In the genomic region with DNA sequence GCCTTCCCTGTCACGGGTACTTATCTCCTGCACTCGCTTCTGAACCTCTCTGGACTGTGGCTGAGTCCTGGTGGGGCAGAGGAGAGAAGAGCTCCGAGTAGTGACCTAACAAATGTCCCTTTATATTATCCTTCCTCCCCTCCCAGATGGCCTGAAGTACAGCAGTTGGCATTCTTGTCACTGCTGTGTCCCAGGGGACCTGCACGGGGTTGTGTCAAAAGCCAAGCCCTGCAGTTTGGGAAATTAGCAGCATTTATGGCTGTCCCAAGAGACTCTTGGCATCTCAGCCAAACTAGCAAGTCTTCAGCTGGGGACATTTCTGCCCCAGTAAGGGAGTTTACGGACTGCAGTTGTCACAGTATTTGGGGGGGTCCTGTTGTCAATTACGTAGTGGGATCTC, we compare ENCODE assay signal across 21 mouse cellular contexts. TPM values are rescaled to one million over a fixed set of nuclear protein-coding genes. Genes with fewer than 3 reads are reported as not detected.
DNase-seq lines count a peak whose midpoint lies in the region.
"Had no signal": no experiment of that assay in that cellular context is flagged by ENCODE, and none has a peak within 500 bp of the region (broad histone marks: within the 10 kb centered on the region; RNA-seq: fewer than 3 reads in every experiment).

No protein-coding gene starts in this region.

- H3K36me3 ChIP-seq in heart, embryonic 10.5 days: no peaks in the 10 kb centered on the region
- H3K36me3 ChIP-seq: embryonic facial prominence, embryonic 12.5 days; G1E; heart, embryonic 12.5 days; limb, embryonic 12.5 days; liver, embryonic 13.5 days had no signal

- 57% methylated on average over 6 of the region's 6 CpGs for WGBS in heart, embryonic 10.5 days

- H3K27me3 ChIP-seq in heart, embryonic 10.5 days (ENCODE audit: insufficient read depth, poor library complexity, severe bottlenecking): no peaks in the 10 kb centered on the region
- H3K27me3 ChIP-seq: embryonic facial prominence, embryonic 12.5 days; limb, embryonic 12.5 days; liver, embryonic 13.5 days; midbrain, embryonic 12.5 days had no signal

- 0 out of 2 replicates have a peak overlapping the region, but pooled peaks have one; percentile 25 for H3K27ac ChIP-seq in heart, embryonic 10.5 days
- H3K27ac ChIP-seq: embryonic facial prominence, embryonic 12.5 days; gastrocnemius, adult 2 months; kidney, postnatal 0 days; limb, embryonic 12.5 days; liver, embryonic 13.5 days; midbrain, embryonic 12.5 days; stomach, postnatal 0 days had no signal

- H3K4me3 ChIP-seq in heart, embryonic 10.5 days: no peak overlapping the region
- H3K4me3 ChIP-seq: embryonic facial prominence, embryonic 12.5 days; erythroblast, embryonic 14.5 days; gastrocnemius, adult 2 months; heart, embryonic 12.5 days; limb, embryonic 12.5 days; liver, embryonic 13.5 days; midbrain, embryonic 12.5 days had no signal

- peak; percentile 14 for DNase-seq in adrenal gland, adult 2 months
- no peak for DNase-seq in adrenal gland, adult 18-20 months (ENCODE audit: low spot score in 2 of 2)
- DNase-seq in heart, embryonic 10.5 days (ENCODE audit: low spot score): no peak
- no peak for DNase-seq in heart, postnatal 36 days
- DNase-seq in kidney, postnatal 14 days: peak; percentile 41
- DNase-seq in kidney, adult 11 months: no peak
- peak; percentile 17 for DNase-seq in MN1 (ENCODE audit: low spot score)
- DNase-seq in thymus, postnatal 36 days: no peak
- DNase-seq: cerebellum, adult 8-10 months; gastrocnemius, adult 2 months; liver, embryonic 13.5 days; lung, embryonic 14.5 days; right cerebral cortex, postnatal 4 days had no signal

- intact Hi-C loops in heart, postnatal 36 days (cut with DNase I): no loop called here

- no peaks in the 10 kb centered on the region for H3K9me3 ChIP-seq in heart, embryonic 10.5 days
- H3K9me3 ChIP-seq: embryonic facial prominence, embryonic 12.5 days; G1E; heart, embryonic 12.5 days; limb, embryonic 12.5 days; liver, embryonic 13.5 days; midbrain, embryonic 12.5 days had no signal

- peaks cover 65% of the 10 kb centered on the region for H3K4me1 ChIP-seq in heart, embryonic 10.5 days
- H3K4me1 ChIP-seq: liver, embryonic 13.5 days had no signal

RNA-seq across cellular contexts. Expression of a gene that starts 27.9 kb away (rescaled TPM):
- 1 to 10 TPM; 2.4 to 3.1 TPM for total RNA-seq in adrenal gland, adult 2 months (2021)
- 18.9 and 29.2 TPM in 2 replicates for polyA plus RNA-seq in adrenal gland, adult 2 months (2012; rRNA removed)
- 1 to 10 TPM; 3.0 to 8.4 TPM for total RNA-seq in adrenal gland, adult 18-20 months (2021)
- polyA plus RNA-seq in heart, embryonic 10.5 days (2016; fragmentation: Nextera tagmentation; extraction: Ambion mirVana): 2.3 and 2.7 TPM in 2 replicates
- 1 to 10 TPM; 1.1 to 1.4 TPM for total RNA-seq in heart, postnatal 36 days (2021)
- polyA plus RNA-seq: erythroblast, embryonic 14.5 days; G1E had no signal

Comparison
In these comparisons a context has a peak if more than half of its experiments do, and no peak if none do; other contexts are left out.
1. DNase-seq: peak in adrenal gland, adult 2 months (single experiment), kidney, postnatal 14 days (single experiment) and MN1 (single experiment); none in adrenal gland, adult 18-20 months (0 of 2), heart, embryonic 10.5 days (single experiment), heart, postnatal 36 days (0 of 2), kidney, adult 11 months (single experiment) and thymus, postnatal 36 days (0 of 2).